Mouse (Mus musculus) urinary bladder, postnatal 25 days (tissue): ENCODE measurements around the gene Rprm.

ENCODE experiments used
- DNase-seq: peaks from one replicate; pipeline ENCODE4 v3.0.0; 2022; ENCODE audit warnings: low spot score

The Rprm gene

DNA sequence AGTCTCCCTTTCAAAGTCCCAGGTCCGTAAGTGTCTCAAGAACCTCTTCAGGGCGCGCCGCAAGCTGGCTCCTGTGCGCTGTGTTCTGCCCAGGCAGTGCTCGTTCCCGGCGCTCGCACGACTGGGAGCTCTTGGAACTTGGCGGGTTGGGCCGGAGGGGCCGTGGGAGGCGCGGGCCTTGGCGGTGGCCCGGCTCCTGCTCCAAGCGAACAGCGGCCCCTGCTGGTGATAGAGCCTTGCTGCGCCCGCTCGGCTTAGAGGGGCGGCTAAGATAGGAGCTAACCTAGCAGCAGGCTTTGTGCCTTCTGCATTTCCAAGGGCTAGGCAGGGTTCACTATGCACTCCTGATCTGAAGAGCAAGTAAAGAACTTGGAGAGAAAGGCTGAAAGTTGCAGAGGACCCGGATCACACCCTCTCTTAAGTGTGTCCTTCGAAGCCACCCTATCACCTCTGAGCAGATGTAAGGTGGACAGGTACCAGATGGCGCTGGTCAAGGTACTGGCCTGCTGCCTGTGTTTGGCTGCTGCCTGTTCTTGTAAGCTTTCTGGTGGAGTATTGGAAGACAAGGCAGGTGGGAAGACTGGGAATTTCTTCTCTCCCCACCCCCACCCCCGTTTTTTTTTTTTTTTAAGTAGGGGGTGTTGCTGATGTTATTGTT lies at the start of gene Rprm:
TSS of gene Rprm (minus strand) at position 123 of the 658 bp plus-strand sequence.
- peak; percentile 91 for DNase-seq

DNA sequence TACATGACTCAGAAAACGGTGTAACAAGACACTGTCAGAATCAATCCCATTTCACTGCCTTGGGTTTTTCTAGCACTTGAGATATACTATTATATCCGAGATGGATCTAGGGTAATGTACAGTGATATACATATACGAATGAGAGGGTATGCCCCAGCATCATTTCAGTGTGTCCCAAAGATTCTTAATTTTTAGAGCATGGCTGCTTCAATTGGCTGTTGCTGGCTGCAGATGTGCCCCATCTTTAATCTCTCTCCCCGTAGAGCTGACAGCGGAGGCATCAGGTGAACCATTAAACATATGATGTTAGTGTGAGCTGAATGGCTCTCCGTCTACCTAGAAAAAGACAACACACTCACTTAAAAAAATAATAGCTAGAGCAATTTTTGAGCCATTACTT lies 34.0 kb upstream of the Rprm start:
- DNase-seq, result no peak

DNA sequence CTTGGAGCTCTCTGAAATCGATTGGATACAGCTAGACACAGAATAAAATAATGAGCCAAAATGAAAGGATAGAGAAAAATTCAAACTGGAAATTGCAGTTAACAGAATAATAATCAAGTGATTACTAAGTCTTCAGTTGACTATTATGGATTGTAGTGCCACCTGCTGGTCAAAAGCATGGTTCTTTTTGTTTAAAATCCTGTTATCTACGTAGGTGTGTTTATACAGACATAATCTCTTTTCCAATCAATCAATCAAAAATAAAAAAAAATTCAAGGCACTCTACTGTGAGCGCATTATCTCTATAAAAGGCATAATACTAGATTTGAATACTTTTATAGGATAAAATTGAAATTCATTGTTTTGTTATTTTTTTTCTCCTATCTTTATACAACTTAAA lies 33.5 kb upstream of the Rprm start:
- peak; percentile 7 for DNase-seq

DNA sequence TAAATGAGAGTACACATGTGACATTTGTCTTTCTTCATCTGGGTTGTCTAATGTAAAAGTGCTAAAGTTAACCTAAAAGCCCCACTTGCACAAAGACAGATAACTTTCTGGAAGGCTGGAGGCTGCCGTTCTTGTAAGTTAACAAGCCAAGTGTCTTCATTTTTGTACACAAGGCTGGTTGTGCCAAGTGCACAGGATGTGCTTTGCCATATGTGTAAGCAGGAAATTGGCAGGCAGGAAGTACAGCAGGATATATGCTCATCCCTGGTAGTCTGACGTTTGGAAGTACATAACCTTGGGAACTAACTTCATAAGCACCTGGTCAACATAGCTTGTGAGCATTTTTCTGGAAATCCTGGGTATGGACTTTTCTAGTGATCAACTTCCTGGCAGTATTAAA lies 25.9 kb upstream of the Rprm start:
- no peak for DNase-seq

DNA sequence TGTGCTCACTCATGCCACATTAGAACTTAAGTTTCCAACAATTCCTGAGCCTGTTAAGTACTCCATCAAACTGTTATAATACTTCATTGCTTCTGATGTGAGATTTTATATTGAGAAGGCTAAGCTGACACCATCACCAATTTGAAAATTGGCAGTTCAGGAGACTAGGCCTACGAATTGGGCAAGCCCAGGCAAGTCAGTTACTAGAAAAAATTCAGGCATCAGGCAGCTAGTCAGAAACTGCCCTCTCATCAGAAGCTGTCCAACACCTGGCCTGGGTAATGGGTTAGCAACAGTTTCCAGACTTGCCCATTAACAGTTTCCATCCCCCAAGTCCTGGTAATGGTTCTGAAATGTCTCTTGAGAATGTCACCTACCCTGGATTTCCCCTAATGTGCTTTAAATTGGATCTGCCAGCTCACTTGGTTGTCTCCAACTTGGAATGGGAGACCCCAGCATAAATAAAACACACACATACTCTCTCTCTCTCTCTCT lies 20.9 kb upstream of the Rprm start:
- no peak for DNase-seq

DNA sequence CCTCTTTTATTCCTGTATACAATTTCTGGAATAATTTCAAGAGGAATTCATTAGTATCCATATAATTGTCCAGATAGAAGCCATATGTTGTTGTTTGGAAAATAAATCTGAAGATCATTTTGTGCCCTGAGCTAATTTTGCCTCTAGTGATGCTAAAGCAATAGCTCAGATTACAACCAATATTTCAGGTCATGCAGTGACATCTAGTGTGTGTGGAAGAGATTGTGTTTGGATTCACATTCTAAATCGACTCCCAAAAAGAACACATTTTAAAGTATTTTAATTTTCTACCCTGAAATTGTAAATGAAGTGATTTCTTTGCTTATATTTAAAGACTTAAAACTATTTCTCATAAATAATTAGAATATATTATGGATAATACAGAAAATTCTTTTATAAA lies 14.6 kb upstream of the Rprm start:
- DNase-seq, result no peak

DNA sequence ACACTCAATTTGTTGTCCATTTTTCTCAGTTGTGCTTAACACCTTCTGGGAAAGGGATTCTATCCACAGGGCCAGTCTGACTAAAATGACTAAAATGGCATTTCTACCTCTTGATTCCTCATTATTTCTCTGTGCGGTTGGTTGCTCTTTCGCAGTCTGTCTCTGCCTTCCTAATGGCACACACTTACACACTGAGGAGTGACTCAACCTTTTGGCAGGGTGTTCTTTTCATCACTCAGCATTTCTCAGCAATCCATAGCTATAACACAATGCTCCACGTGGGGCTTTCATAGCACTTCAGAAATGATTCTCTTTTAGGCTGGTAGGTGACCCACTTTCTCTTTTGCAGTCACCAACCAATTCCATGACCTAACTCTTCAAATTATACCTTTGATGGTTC lies 7.3 kb upstream of the Rprm start:
- no peak for DNase-seq

DNA sequence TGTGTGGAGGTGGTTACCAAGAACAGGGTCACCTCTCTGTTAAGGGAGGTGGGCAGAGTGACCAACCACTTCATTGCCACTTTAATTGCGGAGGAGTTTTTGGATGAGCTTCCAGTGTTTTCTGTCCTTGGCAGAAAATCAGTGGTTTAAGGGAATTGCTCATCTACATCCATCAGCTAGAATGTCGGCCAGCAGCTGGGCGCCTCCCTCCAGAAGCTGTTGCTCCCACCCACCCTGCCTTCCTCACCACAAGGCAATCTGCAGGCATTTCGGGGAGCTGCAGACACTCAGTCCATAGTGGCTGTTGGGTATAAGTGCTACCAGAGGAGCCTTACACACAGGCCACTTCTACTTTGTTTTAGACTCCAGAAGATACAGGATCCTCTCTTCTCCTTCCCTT lies 902 bp upstream of the Rprm start:
- no peak for DNase-seq

DNA sequence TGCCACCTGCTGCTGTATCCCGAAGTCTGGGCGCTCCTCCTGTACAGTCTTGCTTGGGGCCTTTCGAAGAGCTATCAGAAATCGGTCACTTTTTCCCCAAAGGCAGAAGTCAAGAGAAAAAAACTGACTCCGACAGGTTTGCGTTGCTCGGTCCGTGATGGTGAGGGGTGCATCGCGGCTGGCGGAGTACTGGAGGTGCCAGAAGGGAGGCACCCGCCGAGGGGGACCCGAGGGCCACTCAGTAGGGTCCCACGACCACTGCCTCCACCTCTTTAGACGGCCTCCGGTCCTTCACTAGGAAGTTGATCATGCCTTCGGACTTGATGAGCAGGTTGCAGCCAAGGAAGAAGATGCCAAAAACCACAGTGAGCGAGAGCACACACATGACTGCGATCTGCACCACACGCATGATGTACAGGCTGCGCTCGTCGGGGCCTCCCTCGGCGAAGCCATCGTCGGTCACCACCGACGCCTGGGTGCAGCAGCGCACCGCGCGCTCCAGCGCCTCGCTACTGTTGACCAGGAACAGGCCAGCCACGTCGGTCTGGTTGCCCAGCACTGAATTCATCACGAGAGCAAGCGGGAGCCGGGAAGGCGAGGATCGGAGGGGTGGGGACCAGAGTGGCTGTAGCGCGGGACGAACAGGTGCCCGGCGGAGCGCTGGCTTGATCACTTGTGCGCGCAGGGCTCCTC lies 469 bp downstream of the Rprm start:
- peak; percentile 18 for DNase-seq

DNA sequence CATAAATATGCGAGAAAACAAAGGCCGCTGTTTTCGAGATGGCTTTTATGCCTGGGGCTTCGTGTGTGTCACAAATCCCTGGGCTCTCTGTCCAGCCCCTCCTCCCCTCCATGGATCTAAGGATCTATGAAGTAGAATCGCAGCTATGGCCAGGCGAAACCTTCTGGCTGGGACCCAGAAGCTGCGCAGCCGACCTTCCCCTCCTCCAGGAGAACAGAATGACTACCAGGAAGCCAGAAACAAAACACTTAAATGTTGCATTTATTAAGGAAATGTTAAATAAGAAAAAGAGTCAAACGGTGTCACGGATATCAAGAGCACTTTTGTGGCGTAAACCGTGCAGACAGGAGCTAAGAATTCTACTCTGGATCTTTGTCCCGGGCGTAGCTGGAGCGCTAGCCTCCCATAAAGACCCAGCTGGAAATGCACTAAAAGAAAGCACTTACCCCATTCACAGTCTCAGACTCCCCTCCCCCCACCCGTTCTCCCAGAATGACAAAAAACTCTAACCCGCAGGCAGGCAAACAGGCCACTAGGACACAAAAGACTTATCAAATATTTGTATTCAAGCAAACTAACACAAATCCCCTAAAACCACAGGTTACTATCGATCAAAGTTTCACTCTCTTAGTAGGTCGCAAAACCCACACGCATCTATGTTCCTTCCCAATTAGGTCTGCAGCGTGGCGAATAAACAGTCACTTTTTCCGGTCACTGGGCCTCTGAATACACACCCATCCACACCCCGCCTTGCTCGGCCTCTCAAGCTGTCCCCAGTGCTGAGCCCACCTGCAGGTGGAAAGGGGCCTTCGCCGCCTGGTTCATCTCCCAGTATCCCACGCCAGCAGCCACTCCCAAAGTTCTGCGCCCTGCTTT lies 1.3 kb downstream of the Rprm start:
- DNase-seq, result no peak

DNA sequence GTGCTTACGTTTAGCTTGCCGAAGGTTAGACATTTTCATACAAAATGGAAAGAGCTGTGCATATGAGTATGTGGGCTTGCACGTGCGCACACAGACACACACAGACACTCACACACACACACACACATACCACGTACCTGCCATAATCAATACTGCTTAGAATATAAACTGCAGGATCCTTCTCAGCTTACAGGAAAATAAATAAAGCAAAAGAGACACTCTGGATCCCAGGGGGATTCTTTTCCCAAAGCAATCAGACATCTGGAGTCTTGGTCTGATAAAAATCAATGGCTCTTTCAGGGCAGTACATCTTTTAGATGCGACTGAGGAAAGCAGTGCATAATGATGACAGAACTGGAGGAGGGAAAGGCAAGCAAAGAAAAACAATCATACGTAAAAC lies 6.4 kb downstream of the Rprm start:
- DNase-seq, result no peak

DNA sequence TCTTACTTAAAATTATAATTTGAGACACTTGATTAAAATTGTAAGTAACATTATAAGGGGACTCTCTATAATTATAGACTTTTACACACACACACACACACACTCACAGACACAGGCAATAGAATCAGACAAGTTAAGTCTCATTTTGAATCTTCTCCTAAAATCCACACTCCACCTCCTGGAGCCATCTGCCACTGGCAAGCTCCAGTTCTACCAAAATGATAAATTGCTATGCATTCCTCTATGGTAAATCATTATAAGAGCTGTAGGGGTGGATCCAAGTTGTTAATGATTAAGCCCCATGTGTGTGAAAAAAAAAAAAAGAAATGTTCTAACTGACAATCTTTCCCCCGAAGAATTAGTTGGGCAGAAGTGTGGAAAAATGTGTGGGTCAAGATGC lies 13.8 kb downstream of the Rprm start:
- DNase-seq, result no peak

DNA sequence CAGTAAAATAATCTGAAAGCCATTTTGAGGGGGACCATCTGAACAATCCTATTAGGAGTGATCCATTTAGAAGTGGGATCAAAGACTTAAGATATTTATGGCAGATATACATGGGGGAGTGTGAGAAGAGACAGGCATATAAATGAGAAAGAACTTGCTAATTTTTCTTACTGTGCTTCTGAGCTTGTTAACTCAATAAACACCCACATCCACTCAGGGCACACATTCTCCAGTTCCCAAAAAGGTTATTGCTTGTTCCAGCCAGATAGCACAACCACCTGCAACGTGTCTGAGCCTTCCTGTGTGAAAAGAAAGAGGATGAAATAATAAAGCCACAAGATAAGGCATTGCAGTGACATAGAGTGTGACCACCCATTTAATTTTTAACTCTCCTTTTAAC lies 22.9 kb downstream of the Rprm start:
- no peak for DNase-seq

DNA sequence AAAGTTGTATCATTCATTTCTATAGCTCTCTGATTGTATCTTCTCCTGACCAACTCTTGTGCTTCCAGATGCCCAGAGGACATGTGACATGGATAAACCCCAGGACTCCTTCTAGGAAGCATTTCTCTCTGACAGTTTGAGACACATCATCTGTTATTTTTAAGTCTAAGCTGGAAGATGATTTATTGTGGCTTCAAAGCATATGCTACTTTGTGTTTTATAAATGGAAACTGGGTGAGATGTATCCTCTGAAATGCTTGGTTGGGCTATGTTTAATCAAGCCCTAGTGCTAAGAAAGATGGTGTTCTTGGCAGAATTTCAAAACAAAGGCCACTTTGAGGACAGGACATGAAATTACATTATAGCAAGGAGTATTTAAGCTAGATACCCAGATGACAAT lies 24.3 kb downstream of the Rprm start:
- DNase-seq, result no peak
